Mouse (Mus musculus): ENCODE data around the gene Trim3. TPM values are rescaled to one million over a fixed set of nuclear protein-coding genes. Genes with fewer than 3 reads are reported as not detected.

The Trim3 gene
- polyA plus RNA-seq (2016; fragmentation: Nextera tagmentation; extraction: Ambion mirVana), result 28.8 and 34.9 TPM in 2 replicates

DNA sequence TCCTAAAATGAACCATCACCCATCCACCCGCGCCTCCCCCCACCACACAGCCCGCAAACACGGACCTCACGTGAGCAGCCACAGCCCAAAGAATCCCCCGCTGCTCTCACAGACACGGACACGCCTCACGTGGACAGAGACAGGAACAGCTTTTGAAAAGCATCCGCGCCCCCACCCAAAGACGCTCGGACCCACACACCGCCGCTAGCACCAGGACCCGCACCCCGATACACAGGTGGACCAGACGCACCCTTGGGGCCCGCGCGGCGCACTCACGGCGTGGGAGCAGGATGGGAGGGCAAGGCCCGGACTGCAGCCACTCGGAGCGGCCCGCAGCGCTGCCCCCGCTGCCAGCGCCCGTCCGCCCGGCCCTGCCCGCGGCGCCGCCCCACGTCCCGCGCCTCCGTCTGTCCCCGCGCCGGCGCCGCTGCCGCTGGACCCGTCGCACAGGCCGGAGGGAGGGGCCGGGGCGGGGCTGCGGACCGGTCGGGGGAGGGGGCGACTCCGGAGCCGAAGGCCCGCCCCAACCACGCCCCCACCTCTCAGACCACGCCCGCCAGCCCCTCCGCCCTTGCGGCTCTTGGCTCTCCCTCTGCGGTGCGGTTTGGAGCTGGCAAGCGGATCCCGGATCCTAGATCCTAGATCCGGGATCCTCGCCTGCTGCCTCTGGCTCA, at the start of gene Trim3:
Gene Trim3 (minus strand): TSS at position 445 of the 674 bp plus-strand sequence.
- H3K9me3 ChIP-seq, result no peaks in the 10 kb centered on the region
- H3K27me3 ChIP-seq (replicated peaks; ENCODE audit: low read depth, poor library complexity, severe bottlenecking), result peaks cover 18% of the 10 kb centered on the region
- H3K4me3 ChIP-seq, result peak within 1 kb of the TSS; percentile 91
- peak within 1 kb of the TSS; percentile 91 for H3K27ac ChIP-seq (replicated peaks)
- peaks cover 33% of the 10 kb centered on the region for H3K4me1 ChIP-seq
- peak; percentile 94 for DNase-seq (ENCODE audit: low spot score)
- under 1% methylated on average over 64 of the region's 71 CpGs for WGBS
- peaks cover 31% of the 10 kb centered on the region for H3K36me3 ChIP-seq (replicated peaks)

DNA sequence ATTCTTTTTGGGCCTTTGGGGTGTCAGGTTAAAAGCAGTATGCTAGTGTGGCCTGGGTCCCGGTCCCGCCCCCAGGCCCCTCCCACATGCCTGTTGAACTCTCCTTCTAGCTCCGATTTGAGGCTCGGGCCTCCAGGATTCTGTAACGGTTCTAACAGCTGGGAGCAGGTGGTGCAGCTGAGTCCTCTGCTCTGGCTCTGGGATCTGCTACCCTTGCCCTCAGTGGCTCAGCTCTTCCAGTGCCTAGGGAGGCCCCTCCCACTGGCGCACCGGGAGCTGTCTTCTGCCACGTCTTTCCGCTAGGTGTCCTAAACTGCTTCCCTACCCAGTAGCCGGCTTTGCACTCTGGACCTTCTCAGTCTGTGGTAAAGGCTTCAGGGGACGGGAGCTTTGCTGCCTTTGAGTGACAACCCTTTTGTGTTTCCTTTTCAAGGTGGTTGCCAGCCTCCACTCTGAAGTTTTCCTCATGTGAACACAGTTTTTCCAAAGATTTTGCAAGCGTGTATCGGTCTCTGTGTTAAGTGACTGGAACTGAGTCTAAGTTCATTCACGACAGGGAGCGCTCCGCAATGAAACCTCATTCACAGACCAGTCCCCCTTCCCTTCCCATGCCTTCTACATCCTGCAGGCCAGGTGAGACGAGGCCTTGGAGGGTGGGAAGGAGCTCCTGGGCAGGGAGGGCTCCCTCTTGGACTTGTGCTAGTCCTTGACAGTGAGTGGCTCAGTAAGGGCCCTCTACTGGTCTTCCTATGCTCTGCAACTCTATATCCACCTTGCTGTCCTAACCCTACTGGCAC, 17.5 kb upstream of the Trim3 start, which contains the start of gene Dnhd1:
Gene Dnhd1 (plus strand): TSS at position 189 of the 797 bp plus-strand sequence.
- peaks cover 14% of the 10 kb centered on the region for H3K4me1 ChIP-seq
- H3K36me3 ChIP-seq (replicated peaks), result peaks cover 6% of the 10 kb centered on the region
- no peaks in the 10 kb centered on the region for H3K9me3 ChIP-seq
- no peaks in the 10 kb centered on the region for H3K27me3 ChIP-seq (replicated peaks; ENCODE audit: low read depth, poor library complexity, severe bottlenecking)
- H3K27ac ChIP-seq (replicated peaks), result peak within 1 kb of the TSS; percentile 26
- 3% methylated on average over 17 of the region's 17 CpGs for WGBS
- peak within 1 kb of the TSS; percentile 55 for H3K4me3 ChIP-seq
- peak; percentile 83 for DNase-seq (ENCODE audit: low spot score)

DNA sequence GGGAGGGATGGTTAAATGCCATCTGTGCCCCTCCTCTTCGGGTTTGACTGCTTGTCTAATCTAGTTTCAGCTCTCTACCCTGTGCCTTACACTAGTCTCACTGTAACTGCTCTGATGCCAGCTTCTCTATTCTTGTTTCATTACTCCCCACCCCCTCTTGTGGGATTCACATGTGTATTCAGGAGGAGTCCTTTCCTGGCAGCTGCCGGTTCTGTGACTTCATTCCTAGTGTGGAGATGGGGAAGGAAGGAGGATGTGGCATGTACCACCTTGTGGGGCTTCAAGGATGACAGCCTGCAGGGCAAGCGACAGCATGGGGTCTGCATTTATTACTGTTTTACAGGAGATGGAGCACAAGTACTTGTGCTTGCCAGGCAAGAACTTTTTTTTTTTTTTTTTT, 8.6 kb upstream of the Trim3 start:
- Histone ChIP-seq H3K9me3 (no peaks in the 10 kb centered on the region), H3K27me3 (replicated peaks; ENCODE audit: low read depth, poor library complexity, severe bottlenecking) (no peaks in the 10 kb centered on the region), H3K4me1 (peaks cover 23% of the 10 kb centered on the region), H3K36me3 (replicated peaks) (peaks cover 39% of the 10 kb centered on the region), H3K4me3 (peak overlapping the region; percentile 83), H3K27ac (replicated peaks) (no peak overlapping the region)
- DNase-seq (ENCODE audit: low spot score), result no peak
- 66% methylated on average over 3 of the region's 3 CpGs for WGBS

DNA sequence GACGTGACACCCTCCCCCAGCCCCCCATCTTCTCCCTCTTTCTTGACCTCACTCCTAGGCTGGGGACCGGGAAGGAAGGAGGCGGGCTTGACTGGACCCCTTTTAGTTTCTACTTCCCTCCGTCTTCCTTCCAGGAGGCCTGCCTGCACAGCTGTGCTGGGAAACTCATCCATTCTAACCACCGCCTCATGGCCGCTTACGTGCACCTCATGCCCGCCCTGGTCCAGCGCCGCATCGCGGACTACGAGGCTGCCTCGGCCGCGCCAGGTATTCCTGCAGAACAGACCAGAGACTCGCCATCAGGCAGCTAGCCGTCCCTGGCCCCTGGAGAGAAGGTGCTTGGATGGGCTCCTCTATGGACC, 7.5 kb upstream of the Trim3 start:
- peaks cover 49% of the 10 kb centered on the region for H3K36me3 ChIP-seq (replicated peaks)
- no peaks in the 10 kb centered on the region for H3K27me3 ChIP-seq (replicated peaks; ENCODE audit: low read depth, poor library complexity, severe bottlenecking)
- H3K27ac ChIP-seq (replicated peaks), result peak overlapping the region; percentile 85
- peaks cover 23% of the 10 kb centered on the region for H3K4me1 ChIP-seq
- under 1% methylated on average over 18 of the region's 18 CpGs for whole genome bisulfite sequencing
- DNase-seq (ENCODE audit: low spot score), result peak; percentile 45
- H3K4me3 ChIP-seq, result peak overlapping the region; percentile 83
- H3K9me3 ChIP-seq, result no peaks in the 10 kb centered on the region

DNA sequence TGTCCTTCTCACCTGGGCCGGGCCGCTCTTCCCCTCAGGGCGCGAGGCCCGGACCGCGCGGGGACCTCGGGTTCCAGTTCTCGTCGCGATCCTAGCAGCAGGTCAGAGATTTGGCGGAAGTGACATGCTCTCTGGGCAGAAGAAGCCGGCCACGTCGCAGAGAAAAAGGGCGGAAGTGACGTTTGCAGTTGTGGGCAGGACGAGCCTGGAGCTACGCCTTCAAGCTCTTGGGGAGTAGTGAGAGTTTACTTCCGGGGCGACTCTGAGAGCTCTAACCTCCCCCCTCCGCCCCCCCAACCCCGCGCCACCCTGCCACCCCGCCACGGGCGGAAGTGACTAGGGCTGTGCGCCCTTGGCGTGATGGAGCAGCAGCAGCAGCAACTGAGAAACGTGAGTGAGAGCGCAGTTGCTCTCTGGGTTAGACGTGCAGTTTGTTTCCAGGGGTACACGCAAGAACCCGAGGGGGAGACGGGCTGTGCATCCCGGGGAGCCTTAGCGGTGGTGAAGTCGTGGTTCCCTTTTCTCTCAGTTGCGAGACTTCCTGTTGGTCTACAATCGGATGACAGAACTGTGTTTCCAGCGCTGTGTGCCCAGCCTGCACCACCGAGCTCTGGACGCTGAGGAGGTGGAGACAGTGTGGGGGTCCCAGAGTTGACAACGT, 7.0 kb upstream of the Trim3 start, which contains the start of the genes Arfip2 and Gm45799:
Gene Arfip2 (minus strand): TSS at position 184 of the 661 bp plus-strand sequence.
Gene Gm45799 (plus strand): TSS at position 320 of the 661 bp plus-strand sequence.
- H3K4me1 ChIP-seq, result peaks cover 23% of the 10 kb centered on the region
- H3K27me3 ChIP-seq (replicated peaks; ENCODE audit: low read depth, poor library complexity, severe bottlenecking), result peaks cover 5% of the 10 kb centered on the region
- no peaks in the 10 kb centered on the region for H3K9me3 ChIP-seq
- DNase-seq (ENCODE audit: low spot score), result peak; percentile 96
- peak within 1 kb of the TSS; percentile 85 for H3K27ac ChIP-seq (replicated peaks)
- peaks cover 54% of the 10 kb centered on the region for H3K36me3 ChIP-seq (replicated peaks)
- WGBS, result under 1% methylated on average over 45 of the region's 45 CpGs
- H3K4me3 ChIP-seq, result peak within 1 kb of the TSS; percentile 83

DNA sequence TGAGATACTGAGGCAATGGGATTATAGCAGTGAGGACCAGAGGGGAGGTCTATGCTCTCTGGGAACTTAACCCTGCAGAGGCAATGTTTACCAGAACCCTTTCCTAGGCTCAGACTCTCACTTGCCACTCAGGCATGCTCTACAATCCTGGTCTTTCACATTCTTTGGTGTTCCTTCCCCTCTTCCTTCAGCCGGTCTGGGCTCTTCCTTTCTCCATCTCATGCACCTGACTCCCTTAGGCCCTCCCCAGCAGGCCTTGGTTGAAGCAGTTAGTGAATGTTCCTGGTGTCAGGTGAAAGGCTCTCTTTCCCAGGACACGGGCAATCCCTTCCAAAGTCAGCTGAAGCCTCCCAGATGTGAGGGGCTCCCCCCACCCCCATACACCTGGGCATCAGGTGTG, 6.4 kb upstream of the Trim3 start, which contains the start of gene Timm10b:
Gene Timm10b (plus strand): TSS at position 301 of the 400 bp plus-strand sequence.
- H3K9me3 ChIP-seq, result no peaks in the 10 kb centered on the region
- H3K4me3 ChIP-seq, result peak within 1 kb of the TSS; percentile 83
- peaks cover 23% of the 10 kb centered on the region for H3K4me1 ChIP-seq
- DNase-seq (ENCODE audit: low spot score), result no peak
- H3K27ac ChIP-seq (replicated peaks), result peak within 1 kb of the TSS; percentile 85
- 10% methylated on average over 2 of the region's 2 CpGs for WGBS
- H3K36me3 ChIP-seq (replicated peaks), result peaks cover 56% of the 10 kb centered on the region
- peaks cover 11% of the 10 kb centered on the region for H3K27me3 ChIP-seq (replicated peaks; ENCODE audit: low read depth, poor library complexity, severe bottlenecking)

DNA sequence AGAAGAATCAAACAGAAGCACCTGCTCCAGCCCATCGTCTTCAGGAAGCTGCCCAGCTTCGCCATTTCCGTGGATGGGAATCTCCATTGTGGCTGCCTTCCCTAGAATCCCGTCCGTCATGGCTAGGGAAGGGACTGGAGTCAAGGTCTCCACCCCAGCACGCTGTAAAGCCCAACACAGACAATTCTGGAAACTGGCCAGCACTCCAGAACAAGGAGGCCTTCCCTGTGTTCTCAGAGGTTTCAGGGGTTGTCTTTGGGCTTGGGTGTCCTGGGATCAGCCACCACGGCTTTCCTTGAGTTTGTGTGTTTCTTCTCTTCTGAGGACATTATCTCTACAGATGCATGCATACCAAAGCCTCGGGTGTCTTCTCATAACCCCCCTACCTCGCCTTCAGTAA, 5.9 kb upstream of the Trim3 start:
- peak overlapping the region; percentile 85; the same call in 1 of the 2 replicates for H3K27ac ChIP-seq (replicated peaks)
- DNase-seq (ENCODE audit: low spot score), result no peak
- 82% methylated on average over 9 of the region's 9 CpGs for WGBS
- peaks cover 15% of the 10 kb centered on the region for H3K27me3 ChIP-seq (replicated peaks; ENCODE audit: low read depth, poor library complexity, severe bottlenecking)
- peaks cover 24% of the 10 kb centered on the region for H3K4me1 ChIP-seq
- H3K9me3 ChIP-seq, result no peaks in the 10 kb centered on the region
- peak overlapping the region; percentile 83 for H3K4me3 ChIP-seq
- peaks cover 55% of the 10 kb centered on the region for H3K36me3 ChIP-seq (replicated peaks)

DNA sequence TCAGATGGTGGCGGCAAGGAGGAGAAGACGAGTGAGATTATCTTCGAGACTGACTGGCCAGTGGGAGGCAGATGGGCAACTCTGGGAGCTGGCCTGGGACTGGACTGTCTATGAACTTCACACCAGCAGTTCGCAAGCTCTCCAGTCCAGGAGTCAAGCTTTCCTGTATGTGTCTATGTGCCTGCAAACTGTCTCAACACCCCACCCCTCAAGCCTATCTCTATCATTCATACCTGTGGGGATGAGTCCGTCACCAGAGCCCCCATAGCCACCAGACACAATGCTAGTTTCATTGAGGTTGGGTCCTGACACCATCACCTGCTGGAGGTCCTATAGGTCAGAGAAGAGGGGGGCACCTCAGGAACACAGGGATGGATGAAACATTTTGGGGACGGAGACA, 5.4 kb upstream of the Trim3 start:
- Histone ChIP-seq H3K9me3 (no peaks in the 10 kb centered on the region), H3K4me1 (peaks cover 30% of the 10 kb centered on the region), H3K27me3 (replicated peaks; ENCODE audit: low read depth, poor library complexity, severe bottlenecking) (peaks cover 18% of the 10 kb centered on the region), H3K4me3 (peak overlapping the region; percentile 21; the same call in 1 of the 2 replicates), H3K27ac (replicated peaks) (no peak overlapping the region), H3K36me3 (replicated peaks) (peaks cover 51% of the 10 kb centered on the region)
- no peak for DNase-seq (ENCODE audit: low spot score)
- 94% methylated on average over 6 of the region's 6 CpGs for WGBS

DNA sequence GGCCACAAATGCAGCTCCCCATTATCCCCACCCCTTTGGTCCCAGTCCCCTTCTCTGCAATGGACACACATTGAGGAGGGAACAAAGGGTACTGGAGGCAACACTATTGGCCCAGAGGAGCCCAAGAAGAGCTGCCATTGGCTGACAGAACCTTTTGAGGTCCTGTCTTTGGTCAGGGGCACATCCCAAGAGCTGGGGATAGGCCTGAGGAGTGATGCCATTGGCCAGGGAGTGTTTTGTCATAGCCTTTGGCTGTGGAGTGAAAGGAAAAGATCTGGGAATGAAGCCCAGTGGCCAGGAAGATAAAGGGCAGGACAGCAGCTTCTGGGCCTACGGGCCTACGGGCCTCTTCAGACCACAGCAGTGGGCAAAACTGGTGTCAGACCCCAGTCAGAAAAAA, 2.4 kb upstream of the Trim3 start:
- no peak for DNase-seq (ENCODE audit: low spot score)
- Histone ChIP-seq H3K27ac (replicated peaks) (no peak overlapping the region), H3K9me3 (no peaks in the 10 kb centered on the region), H3K27me3 (replicated peaks; ENCODE audit: low read depth, poor library complexity, severe bottlenecking) (peaks cover 18% of the 10 kb centered on the region), H3K36me3 (replicated peaks) (peaks cover 37% of the 10 kb centered on the region), H3K4me3 (no peak overlapping the region), H3K4me1 (peaks cover 35% of the 10 kb centered on the region)
- WGBS, result 96% methylated on average over 2 of the region's 2 CpGs

DNA sequence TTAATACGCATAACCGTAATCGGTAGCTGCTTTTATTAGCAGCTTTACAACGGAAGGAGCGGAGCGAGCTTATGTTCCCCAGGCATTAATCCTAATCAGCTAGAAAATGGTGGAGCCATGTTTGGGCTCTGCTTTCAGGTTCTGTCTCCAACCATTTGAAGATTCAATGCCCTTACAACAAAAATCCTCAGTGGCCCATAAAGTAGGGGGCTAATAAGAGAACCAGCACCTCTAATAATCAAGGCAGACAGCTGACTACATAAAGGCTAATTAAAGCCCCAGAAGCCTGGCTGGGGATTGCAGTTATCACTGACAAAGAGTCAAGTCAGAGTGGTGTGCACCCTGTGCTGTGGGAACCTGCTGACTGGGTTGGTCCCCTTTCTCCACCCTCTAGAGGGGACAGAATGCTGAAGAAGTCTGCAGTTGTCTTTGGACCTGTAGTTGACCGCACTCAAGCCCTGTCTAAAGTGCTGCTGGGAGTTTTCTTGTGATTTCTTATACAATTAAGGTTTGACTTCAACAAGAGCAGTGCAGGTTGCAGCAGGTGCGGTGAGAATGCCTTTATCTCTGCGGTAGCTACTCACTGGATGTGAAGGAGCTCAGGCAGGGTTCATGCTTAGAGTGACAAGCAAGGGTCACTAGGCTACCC, 1.0 kb upstream of the Trim3 start:
- DNase-seq (ENCODE audit: low spot score), result no peak
- Histone ChIP-seq H3K27ac (replicated peaks) (no peak overlapping the region), H3K4me1 (peaks cover 29% of the 10 kb centered on the region), H3K9me3 (no peaks in the 10 kb centered on the region), H3K4me3 (peak overlapping the region; percentile 91), H3K27me3 (replicated peaks; ENCODE audit: low read depth, poor library complexity, severe bottlenecking) (peaks cover 18% of the 10 kb centered on the region), H3K36me3 (replicated peaks) (peaks cover 37% of the 10 kb centered on the region)
- WGBS, result 63% methylated on average over 9 of the region's 9 CpGs

DNA sequence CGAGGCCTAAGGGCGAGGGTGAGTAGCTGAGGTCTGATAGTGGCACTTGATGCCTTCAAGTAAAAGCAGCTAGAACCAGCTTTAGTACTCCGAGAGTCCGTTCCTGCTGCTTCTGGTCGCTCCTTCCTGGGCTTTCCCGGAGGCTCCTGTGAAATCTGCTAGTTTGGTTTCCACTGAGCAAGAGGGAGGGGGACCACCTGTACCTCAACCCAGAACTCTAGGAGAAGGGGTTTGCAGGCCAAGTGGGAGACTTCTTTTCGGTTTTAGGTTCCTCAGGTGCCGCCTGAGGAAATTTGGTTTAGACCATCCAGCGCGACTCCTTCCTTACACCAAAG, 397 bp upstream of the Trim3 start:
- peaks cover 29% of the 10 kb centered on the region for H3K4me1 ChIP-seq

DNA sequence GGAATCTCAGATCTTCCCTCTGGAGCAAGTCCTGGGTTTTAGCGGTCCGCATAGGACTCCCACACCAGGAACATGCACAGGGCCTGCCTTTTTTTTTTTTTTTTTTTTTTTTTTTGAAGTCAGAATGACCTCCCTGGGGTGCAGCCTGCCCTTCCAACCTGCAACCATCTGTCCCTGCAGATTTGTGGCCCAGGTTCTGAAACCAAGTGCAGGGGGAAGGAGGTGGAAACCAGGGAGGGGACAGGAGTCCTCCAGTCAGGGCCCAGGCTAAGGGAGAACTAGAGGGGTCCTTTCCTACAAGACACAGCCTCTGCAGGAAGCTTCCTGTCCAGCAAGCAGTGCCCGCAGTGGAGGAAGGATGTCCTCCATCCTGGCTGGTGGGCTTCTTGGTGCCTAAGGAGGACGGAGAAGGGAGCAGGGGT, 809 bp downstream of the Trim3 start:
- peaks cover 24% of the 10 kb centered on the region for H3K36me3 ChIP-seq (replicated peaks)
- H3K27me3 ChIP-seq (replicated peaks; ENCODE audit: low read depth, poor library complexity, severe bottlenecking), result peaks cover 18% of the 10 kb centered on the region
- H3K27ac ChIP-seq (replicated peaks), result peak overlapping the region; percentile 91
- peak overlapping the region; percentile 91 for H3K4me3 ChIP-seq
- H3K4me1 ChIP-seq, result peaks cover 33% of the 10 kb centered on the region
- no peaks in the 10 kb centered on the region for H3K9me3 ChIP-seq
- WGBS, result 18% methylated on average over 4 of the region's 4 CpGs
- no peak for DNase-seq (ENCODE audit: low spot score)

More for the DNA sequence above, 397 bp upstream of the Trim3 start:
- Histone ChIP-seq H3K9me3 (no peaks in the 10 kb centered on the region), H3K27ac (replicated peaks) (peak overlapping the region; percentile 91), H3K36me3 (replicated peaks) (peaks cover 35% of the 10 kb centered on the region), H3K4me3 (peak overlapping the region; percentile 91), H3K27me3 (replicated peaks; ENCODE audit: low read depth, poor library complexity, severe bottlenecking) (peaks cover 18% of the 10 kb centered on the region)
- no peak for DNase-seq (ENCODE audit: low spot score)
- 6% methylated on average over 10 of the region's 10 CpGs for WGBS
